Mouse (Mus musculus) kidney, adult 18-20 months (tissue): Measurements from ENCODE around the gene Mier2.

ENCODE experiments used
- DNase-seq: peaks from one replicate; pipeline ENCODE4 v3.0.0; 2021

Mier2 gene

DNA sequence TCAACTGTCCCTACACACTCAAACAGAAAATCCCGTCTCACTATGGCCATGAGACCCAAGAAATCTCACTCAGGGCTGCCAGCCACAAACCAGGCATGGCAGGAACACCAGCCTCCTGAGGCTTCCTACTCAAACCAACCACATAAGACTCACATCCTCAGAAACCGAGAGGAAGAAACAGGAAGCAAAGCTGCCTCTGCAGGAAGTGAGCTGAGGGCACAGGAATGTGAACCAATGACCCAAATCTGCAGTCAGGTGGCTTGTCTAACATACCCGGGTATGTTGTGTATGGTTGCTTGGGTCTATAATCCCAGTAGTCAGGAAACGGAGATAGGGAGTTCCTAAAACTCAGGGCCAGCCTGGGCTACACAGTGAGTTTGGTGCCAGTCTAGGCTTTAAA lies 16.1 kb downstream of the Mier2 start:
- no peak for DNase-seq

- no peak for DNase-seq
These were observed 16.7 kb downstream of the Mier2 start for GRCm38 (mm10) chr10:79538323-79538722.

GRCm38 (mm10) chr10:79537781-79538180 lies 17.2 kb downstream of the Mier2 start:
- no peak for DNase-seq

DNA sequence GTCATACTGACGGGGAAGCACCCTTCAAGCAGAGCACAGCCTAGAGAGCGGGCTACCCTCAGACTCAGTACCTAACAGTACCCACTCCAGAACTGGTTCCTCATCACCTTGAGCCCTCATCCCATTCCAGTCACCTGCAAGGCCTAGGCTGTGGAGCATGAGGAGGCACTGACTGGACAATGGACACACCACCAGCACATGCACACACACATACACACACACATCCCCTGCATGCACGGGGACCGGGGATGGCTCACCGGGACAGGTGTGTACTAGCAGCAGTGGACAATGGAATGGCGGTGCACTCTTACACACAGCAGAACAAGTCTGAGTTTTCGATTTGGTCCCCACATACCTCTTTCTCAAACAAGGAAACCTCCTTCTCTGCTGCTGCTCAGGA lies 17.7 kb downstream of the Mier2 start:
- no peak for DNase-seq

DNA sequence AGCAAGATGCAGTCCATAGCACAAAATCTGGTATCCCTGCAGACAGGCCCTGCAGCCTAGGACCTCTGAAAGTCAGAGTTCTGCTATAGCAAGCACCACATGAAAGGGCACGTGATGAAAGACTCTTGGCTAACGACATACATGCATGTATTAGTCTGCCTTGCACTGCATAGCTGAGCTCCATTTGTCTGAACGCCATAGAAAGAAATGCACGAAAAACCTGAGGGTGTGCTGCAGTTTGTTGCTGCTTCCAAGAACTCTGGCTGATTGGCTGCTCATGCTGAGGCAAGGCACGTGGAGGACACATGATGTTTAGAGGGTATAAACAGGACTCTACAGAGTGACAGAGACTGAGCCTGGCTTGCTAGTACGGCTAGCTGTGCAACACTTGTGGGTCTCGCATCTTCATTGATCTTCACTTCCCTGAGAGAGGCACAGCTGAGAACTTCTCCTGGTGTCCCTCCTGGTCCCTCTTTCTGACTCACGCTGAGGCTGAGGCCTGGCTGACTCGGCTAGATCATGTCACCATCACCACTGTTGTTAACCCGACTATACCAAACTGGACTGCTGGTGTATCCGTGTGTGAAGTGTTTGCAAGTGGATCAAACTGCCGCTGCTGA lies 18.4 kb downstream of the Mier2 start:
- DNase-seq: no peak

GRCm38 (mm10) chr10:79535431-79535830 lies 19.6 kb downstream of the Mier2 start:
- DNase-seq: no peak

DNA sequence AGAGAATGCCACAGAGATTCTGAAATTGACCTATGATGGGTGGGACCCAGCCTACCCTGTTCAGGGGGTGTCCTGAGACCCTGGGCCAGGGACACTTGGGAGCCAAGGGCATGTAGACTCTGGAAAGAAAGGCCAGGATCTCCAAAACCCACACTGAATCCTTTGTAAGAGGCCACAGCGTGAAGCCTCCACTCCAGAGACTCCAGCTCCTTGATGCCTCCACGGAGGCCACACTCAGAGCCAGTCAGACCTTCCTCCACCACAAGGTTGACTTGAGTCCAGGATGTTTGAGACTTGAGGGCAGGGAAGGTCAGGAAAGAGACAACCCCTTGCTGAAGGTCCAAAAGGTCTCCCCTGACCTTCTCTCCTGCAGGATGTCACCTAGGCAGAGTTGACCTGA lies 20.6 kb downstream of the Mier2 start:
- no peak for DNase-seq

DNA sequence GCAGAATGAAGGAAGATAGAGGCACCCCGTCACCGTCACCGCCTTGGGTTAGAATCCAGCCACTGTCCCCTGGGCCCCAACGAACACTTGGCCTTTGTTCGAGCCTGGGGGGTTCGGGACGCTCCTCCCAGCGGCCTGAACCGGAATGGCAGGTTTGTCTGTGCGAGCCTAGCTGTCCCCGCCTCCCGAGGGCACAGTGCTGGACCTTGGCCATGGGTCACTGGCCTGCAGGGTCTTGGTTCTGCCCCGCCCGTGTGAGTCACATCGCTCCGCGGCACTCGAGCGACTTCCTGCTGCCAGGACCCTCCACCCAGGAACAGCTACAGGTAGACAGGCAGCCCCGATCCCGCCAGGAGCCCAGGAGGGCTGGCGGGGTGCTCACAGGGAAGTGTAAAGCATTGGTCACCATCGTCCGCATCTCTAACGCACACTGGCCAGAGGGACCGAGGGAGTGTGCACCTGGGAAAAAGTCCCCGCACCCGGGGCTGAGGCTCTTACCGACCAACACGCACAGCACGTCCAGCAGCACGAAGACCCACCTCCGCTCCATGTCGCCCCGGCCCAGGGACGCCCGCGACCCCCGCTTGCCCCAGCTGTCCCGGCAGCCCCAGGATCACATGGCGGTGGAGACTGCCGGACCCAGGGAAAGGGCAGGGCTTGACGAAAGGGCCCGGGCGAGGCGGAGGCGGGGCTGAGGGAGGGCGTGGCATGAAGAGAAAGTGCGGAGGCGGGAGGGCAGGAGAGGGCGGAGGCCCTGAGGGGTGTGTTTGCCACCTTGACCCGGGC lies 21.7 kb downstream of the Mier2 start, which contains the start of gene Plpp2:
TSS of gene Plpp2 (minus strand) at position 671 of the 786 bp plus-strand sequence.
- DNase-seq: peak; percentile 91

GRCm38 (mm10) chr10:79532678-79533077 lies 22.3 kb downstream of the Mier2 start:
- DNase-seq: no peak

- DNase-seq: peak; percentile 2
These were observed 23.4 kb downstream of the Mier2 start for GRCm38 (mm10) chr10:79531593-79531992.

DNA sequence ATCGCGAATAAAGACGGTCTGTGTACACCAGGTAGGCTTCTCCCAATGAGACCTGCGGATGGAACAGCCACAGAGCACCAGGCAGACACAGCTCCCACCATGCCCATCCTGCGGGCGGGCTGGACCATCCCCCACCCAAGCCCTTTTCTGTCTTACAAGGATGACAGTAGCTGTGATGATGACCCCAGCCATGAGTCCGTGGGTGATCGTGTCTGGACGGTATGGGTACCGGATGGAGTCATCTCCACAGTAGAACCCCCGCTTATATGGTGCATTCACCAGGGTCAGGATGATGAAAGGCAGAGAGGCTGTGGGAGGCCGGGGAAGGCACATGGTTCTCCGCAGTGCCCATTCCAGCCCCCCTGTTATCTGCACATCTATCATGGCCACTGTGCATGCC lies 24.3 kb downstream of the Mier2 start:
- DNase-seq: peak; percentile 1

GRCm38 (mm10) chr10:79530241-79530640 lies 24.8 kb downstream of the Mier2 start:
- peak; percentile 2 for DNase-seq

DNA sequence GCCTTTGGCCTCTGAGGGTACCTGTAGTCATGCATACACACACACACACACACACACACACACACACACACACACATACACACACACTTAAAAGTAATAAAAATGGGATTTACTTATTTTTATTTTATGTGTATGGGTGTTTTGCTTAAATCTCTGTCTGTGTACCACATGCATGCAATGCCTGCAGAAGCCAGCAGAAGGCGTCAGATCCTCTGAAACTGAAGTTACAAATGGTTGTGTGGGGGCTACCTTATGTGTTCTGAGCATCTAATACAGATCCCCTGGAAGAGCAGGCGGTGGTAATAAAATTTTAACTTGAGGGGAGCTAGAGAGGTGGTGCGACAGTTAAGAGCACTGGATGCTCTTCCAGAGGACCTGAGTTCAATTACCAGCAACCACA lies 26.9 kb downstream of the Mier2 start:
- DNase-seq: no peak

- DNase-seq: peak; percentile 7
These were observed 27.6 kb downstream of the Mier2 start for GRCm38 (mm10) chr10:79527453-79527845.

- DNase-seq: peak; percentile 2
These were observed 28.1 kb downstream of the Mier2 start for GRCm38 (mm10) chr10:79526661-79527452.

GRCm38 (mm10) chr10:79525456-79526325 lies 29.3 kb downstream of the Mier2 start:
- peak; percentile 0 for DNase-seq

DNA sequence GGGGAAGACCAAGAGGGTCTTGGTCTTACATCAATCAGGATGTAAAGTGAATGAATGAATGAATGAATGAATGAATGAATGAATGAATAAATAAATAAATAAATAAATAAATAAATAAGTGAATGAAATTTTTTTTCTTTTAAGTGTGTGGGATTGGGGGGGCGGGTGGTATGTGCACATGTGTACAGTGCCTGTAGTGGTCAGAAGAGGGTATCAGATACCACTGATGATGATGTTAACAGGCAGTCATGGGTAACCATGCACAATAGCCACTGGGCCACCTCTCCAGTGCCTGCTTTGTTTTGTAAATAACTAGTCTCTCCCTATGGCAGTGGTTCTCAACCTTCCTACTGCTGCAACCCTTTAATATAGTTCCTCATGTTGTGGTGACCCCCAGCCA lies 30.6 kb downstream of the Mier2 start:
- no peak for DNase-seq

- no peak for DNase-seq
These were observed 48.3 kb downstream of the Mier2 start for GRCm38 (mm10) chr10:79506709-79507108.

- DNase-seq: no peak
These were observed 52.0 kb downstream of the Mier2 start for GRCm38 (mm10) chr10:79502830-79503644.

DNA sequence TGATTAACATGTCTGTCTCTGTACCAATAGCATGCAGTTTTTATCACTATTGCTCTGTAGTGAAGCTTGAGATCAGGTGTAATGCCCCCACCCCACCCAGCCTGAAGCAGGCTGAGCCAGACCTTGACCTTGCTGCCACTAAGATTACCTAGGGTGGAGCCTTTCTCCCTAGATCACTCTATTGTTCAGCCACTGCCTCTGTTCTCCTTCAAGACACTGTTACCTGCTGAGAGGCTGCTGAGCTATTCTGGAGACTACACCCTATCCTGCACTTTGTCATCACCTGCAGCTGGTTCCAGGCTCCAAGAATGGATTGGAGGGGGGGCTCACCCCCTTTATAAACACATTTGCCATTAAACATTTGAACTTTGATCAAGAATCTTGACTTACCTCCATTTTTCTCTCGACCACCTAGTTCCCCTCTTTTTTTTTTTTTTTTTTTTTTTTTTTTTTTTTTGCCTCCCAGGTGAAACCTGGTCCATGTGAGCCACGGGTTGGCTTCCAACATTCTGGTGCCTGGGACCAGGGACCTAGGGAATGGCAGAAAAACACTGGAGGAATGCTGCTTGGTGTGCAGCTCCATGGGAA lies 58.2 kb downstream of the Mier2 start:
- DNase-seq: no peak

GRCm38 (mm10) chr10:79495886-79496285 lies 59.1 kb downstream of the Mier2 start:
- peak; percentile 11 for DNase-seq
